Mouse (Mus musculus): ENCODE results near the gene Kantr. TPM values are rescaled to one million over a fixed set of nuclear protein-coding genes. Genes with fewer than 3 reads are reported as not detected.

The Kantr gene
- 8.8 and 10.9 TPM in 2 replicates for polyA plus RNA-seq (2016; fragmentation: Nextera tagmentation; extraction: Ambion mirVana)

GRCm38 (mm10) chrX:152326996-152327688 lies at the start of gene Kantr:
TSS of gene Kantr (minus strand) at chrX:152327495.
- H3K27me3 ChIP-seq (replicated peaks): peaks cover 26% of the 10 kb centered on the region
- peak within 1 kb of the TSS; percentile 77 for H3K9ac ChIP-seq
- H3K4me1 ChIP-seq (replicated peaks): no peaks in the 10 kb centered on the region
- WGBS: 5% methylated on average over 29 of the region's 29 CpGs
- ATAC-seq (ENCODE audit: insufficient number of reproducible peaks, low FRiP score): peak; percentile 98
- H3K4me2 ChIP-seq: peak within 1 kb of the TSS; percentile 71
- H3K4me3 ChIP-seq: peak within 1 kb of the TSS; percentile 71
- no peaks in the 10 kb centered on the region for H3K36me3 ChIP-seq
- H3K9me3 ChIP-seq (replicated peaks): no peaks in the 10 kb centered on the region
- H3K27ac ChIP-seq (ENCODE audit: poor library complexity, severe bottlenecking): peak within 1 kb of the TSS; percentile 38

DNA sequence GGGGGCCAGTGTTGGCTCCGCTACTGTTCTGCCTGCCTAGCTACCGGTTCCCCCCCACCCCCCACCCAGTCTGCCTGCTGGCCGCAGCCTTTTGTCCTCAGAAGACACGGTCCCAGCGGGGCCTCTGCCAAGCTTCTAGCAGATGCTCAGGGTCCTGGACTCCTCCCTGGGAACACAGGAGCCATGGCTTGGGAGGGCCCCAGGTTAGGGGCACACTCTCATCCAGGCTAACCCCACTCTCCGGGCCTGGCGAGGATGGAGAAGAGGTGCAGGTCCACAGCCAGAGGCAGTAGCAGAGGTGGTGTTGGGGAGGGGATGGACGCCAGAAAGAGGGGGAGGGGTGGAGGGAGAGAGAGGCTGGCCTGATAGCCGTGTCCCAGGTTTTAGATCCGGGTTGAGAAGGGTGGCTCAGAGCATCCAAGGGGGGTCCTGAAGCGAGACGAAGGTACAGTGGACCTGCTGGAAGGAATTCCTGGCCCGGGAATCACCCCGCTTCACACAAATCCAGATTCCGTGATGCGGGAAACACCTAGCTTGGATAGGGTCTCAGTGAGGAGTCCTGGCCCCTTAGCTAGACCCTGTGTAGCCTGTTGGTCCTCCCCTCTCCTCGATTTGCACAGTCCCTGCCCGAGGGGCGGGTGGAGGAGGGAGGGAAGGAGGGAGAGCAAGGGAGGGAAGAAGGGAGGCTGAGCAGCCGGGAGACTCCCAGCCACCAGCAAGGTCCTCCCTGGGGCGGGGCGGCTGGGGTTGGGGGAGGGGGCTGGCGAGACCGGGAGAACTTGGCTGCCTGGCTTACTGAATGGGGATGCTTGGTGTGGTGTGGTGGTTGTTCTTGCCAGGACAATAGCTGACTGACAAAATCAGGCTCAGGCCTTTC lies 41.3 kb upstream of the Kantr start, which contains the start of gene Gpr173:
Gene Gpr173 (minus strand): TSS at position 308 of the 877 bp plus-strand sequence.
- ATAC-seq (ENCODE audit: insufficient number of reproducible peaks, low FRiP score): peak; percentile 93
- peak within 1 kb of the TSS; percentile 74 for H3K4me2 ChIP-seq
- peak within 1 kb of the TSS; percentile 68 for H3K9ac ChIP-seq
- no peaks in the 10 kb centered on the region for H3K9me3 ChIP-seq (replicated peaks)
- no peak within 1 kb of the TSS for H3K27ac ChIP-seq (ENCODE audit: poor library complexity, severe bottlenecking)
- H3K4me1 ChIP-seq (replicated peaks): peaks cover 14% of the 10 kb centered on the region
- peak within 1 kb of the TSS; percentile 67 for H3K4me3 ChIP-seq
- no peaks in the 10 kb centered on the region for H3K36me3 ChIP-seq
- H3K27me3 ChIP-seq (replicated peaks): peaks cover 33% of the 10 kb centered on the region
- 13% methylated on average over 21 of the region's 24 CpGs for WGBS

DNA sequence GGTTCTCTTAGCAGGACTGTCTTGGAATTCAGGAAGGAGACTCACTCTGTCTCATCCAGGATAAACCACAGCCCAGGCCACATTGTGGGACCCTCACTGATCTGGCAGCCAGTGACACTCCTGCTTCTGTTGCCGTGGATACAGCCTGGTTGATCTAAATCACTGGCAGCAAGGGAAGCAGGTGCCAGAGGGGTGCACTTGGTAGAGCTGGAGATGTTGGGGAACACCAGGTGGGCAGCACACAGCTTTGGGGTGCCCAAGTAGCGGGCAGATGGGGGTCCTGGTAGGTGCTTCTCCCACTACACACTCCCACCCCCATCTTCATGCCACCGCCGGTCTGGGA lies 40.7 kb upstream of the Kantr start:
- 0 out of 2 replicates have a peak, but pooled peaks have one; percentile 12 for ATAC-seq (ENCODE audit: insufficient number of reproducible peaks, low FRiP score)

DNA sequence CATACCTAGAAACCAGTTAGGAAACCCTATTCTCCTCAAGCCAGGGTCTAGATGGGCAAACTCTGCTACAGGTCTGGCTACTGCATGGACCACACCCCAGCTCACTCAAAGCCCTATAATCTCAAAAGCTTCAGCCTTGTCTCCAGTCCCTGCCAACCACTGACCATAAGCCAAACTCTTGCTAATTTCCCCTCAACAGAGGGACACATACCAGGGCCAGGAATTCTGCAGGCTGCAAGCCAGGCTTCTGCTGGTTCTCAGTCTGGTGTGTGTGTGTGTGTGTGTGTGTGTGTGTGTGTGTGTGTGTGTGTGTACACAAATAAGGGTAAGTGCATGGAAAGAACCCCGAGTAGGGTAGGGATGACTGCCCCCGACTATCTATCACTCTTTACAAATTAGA lies 39.1 kb upstream of the Kantr start:
- no peak overlapping the region for H3K4me2 ChIP-seq
- no peaks in the 10 kb centered on the region for H3K9me3 ChIP-seq (replicated peaks)
- H3K27me3 ChIP-seq (replicated peaks): peaks cover 33% of the 10 kb centered on the region
- H3K4me3 ChIP-seq: no peak overlapping the region
- H3K36me3 ChIP-seq: no peaks in the 10 kb centered on the region
- WGBS: 56% methylated on average over 2 of the region's 2 CpGs
- peaks cover 14% of the 10 kb centered on the region for H3K4me1 ChIP-seq (replicated peaks)
- H3K27ac ChIP-seq (ENCODE audit: poor library complexity, severe bottlenecking): no peak overlapping the region
- no peak for ATAC-seq (ENCODE audit: insufficient number of reproducible peaks, low FRiP score)
- no peak overlapping the region for H3K9ac ChIP-seq

More for the DNA sequence above, 40.7 kb upstream of the Kantr start:
- Histone ChIP-seq H3K27ac (ENCODE audit: poor library complexity, severe bottlenecking) (no peak overlapping the region), H3K27me3 (replicated peaks) (peaks cover 33% of the 10 kb centered on the region), H3K4me1 (replicated peaks) (peaks cover 14% of the 10 kb centered on the region), H3K4me2 (peak overlapping the region; percentile 74), H3K36me3 (no peaks in the 10 kb centered on the region), H3K9me3 (replicated peaks) (no peaks in the 10 kb centered on the region), H3K9ac (peak overlapping the region; percentile 68), H3K4me3 (peak overlapping the region; percentile 67)
- WGBS: 15% methylated on average over 3 of the region's 4 CpGs

- H3K27ac ChIP-seq (ENCODE audit: poor library complexity, severe bottlenecking): no peak overlapping the region
- WGBS: 17% methylated on average over 5 of the region's 5 CpGs
- no peaks in the 10 kb centered on the region for H3K36me3 ChIP-seq
- H3K4me1 ChIP-seq (replicated peaks): no peaks in the 10 kb centered on the region
- H3K9ac ChIP-seq: no peak overlapping the region
- H3K9me3 ChIP-seq (replicated peaks): no peaks in the 10 kb centered on the region
- 0 out of 2 replicates have a peak, but pooled peaks have one; percentile 22 for ATAC-seq (ENCODE audit: insufficient number of reproducible peaks, low FRiP score)
- H3K4me3 ChIP-seq: no peak overlapping the region
- no peak overlapping the region for H3K4me2 ChIP-seq
- H3K27me3 ChIP-seq (replicated peaks): peaks cover 10% of the 10 kb centered on the region; the same call in 1 of the 2 replicates
Measured at GRCm38 (mm10) chrX:152352553-152353153, 25.4 kb upstream of the Kantr start.

DNA sequence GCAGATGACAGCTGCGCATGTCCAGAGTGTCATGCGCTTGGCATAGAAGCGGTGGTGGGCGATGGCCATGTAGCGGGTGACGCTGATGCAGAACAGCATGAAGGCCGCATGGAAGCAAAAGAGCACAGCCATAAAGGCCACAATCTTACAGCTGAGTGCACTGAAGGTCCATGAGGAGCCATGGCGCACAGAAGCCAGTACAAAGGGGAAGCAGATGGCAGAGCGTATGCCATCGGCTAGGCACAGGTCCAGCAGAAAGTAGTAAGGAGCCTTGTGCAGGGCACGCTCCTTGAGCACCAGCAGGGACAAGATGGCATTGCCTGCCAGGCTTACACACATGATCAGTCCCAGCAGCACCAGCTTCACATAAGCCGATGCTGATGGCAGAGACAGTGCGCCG lies 19.7 kb upstream of the Kantr start:
- 92% methylated on average over 14 of the region's 14 CpGs for WGBS
- ATAC-seq (ENCODE audit: insufficient number of reproducible peaks, low FRiP score): no peak

GRCm38 (mm10) chrX:152346587-152346986 lies 19.3 kb upstream of the Kantr start:
- H3K27me3 ChIP-seq (replicated peaks): peaks cover 62% of the 10 kb centered on the region

More for the DNA sequence above, 19.7 kb upstream of the Kantr start:
- H3K9me3 ChIP-seq (replicated peaks): no peaks in the 10 kb centered on the region
- H3K4me1 ChIP-seq (replicated peaks): no peaks in the 10 kb centered on the region
- peaks cover 58% of the 10 kb centered on the region for H3K27me3 ChIP-seq (replicated peaks)
- H3K9ac ChIP-seq: no peak overlapping the region
- no peak overlapping the region for H3K27ac ChIP-seq (ENCODE audit: poor library complexity, severe bottlenecking)
- 0 out of 2 replicates have a peak, but pooled peaks cover 6% of the 10 kb centered on the region for H3K36me3 ChIP-seq
- no peak overlapping the region for H3K4me2 ChIP-seq
- no peak overlapping the region for H3K4me3 ChIP-seq

DNA sequence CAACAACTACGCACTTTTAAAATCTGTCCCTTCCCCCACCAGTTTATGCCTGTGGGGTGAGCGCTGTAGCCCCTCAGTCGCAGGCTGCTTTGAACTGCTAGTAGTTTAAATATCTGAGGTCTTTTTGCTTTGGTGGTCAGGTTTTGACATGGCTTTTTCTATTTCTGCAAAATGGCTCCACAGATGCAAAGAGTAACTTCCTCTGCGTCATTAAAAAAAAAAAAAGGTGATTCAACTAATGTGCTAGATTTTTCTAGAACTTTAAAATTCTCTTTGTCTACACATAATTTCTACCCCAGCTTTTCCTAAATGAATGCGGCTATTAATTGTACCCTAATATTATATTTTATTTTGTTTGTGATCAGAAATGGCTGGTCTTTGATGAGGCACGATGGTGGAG lies 15.6 kb upstream of the Kantr start:
- no peak for ATAC-seq (ENCODE audit: insufficient number of reproducible peaks, low FRiP score)
- H3K4me1 ChIP-seq (replicated peaks): peaks cover 6% of the 10 kb centered on the region; the same call in 1 of the 2 replicates
- H3K4me3 ChIP-seq: peak overlapping the region; percentile 70
- peaks cover 27% of the 10 kb centered on the region for H3K36me3 ChIP-seq
- H3K9me3 ChIP-seq (replicated peaks): no peaks in the 10 kb centered on the region
- H3K27me3 ChIP-seq (replicated peaks): peaks cover 72% of the 10 kb centered on the region
- H3K27ac ChIP-seq (ENCODE audit: poor library complexity, severe bottlenecking): peak overlapping the region; percentile 72
- WGBS: 24% methylated on average over 6 of the region's 6 CpGs
- no peak overlapping the region for H3K9ac ChIP-seq
- peak overlapping the region; percentile 50 for H3K4me2 ChIP-seq

More at GRCm38 (mm10) chrX:152346587-152346986, 19.3 kb upstream of the Kantr start:
- WGBS: 87% methylated on average over 15 of the region's 15 CpGs
- Histone ChIP-seq H3K4me2 (no peak overlapping the region), H3K9ac (no peak overlapping the region), H3K4me3 (no peak overlapping the region), H3K36me3 (0 out of 2 replicates have a peak, but pooled peaks cover 6% of the 10 kb centered on the region), H3K9me3 (replicated peaks) (no peaks in the 10 kb centered on the region), H3K4me1 (replicated peaks) (no peaks in the 10 kb centered on the region), H3K27ac (ENCODE audit: poor library complexity, severe bottlenecking) (no peak overlapping the region)
- no peak for ATAC-seq (ENCODE audit: insufficient number of reproducible peaks, low FRiP score)

DNA sequence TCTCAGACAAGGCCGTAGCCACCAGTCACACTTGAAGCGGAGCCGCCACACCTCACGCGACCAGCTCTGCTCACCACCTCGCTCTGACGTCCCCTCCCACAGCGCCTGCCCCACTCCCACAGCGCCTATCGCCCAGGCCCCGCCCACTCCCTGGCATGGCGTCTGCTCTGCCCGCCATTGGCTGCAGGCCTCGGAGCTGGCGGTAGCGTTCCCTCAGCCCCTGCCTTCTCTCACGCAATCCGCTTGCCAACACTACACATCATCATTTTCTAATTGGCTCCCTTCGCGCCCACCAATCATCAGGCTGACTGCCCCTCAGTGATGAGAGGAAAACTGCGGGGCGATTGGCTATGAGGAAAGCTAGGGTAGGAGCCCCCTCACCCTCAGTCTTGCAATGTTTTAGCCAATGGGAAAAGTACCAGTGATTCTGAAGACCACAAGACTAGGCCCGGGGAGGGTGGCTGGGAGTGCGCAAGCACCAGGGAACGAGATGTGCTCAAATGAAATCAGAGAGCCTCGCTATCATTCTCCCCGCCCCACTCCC lies 15.1 kb upstream of the Kantr start, which contains the start of gene Tspyl2:
Gene Tspyl2 (minus strand): TSS at position 68 of the 544 bp plus-strand sequence.
- Histone ChIP-seq H3K9me3 (replicated peaks) (no peaks in the 10 kb centered on the region), H3K4me2 (peak within 1 kb of the TSS; percentile 67), H3K27ac (ENCODE audit: poor library complexity, severe bottlenecking) (peak within 1 kb of the TSS; percentile 84), H3K36me3 (peaks cover 29% of the 10 kb centered on the region), H3K27me3 (replicated peaks) (peaks cover 70% of the 10 kb centered on the region), H3K4me1 (replicated peaks) (peaks cover 8% of the 10 kb centered on the region; the same call in 1 of the 2 replicates), H3K4me3 (peak within 1 kb of the TSS; percentile 70), H3K9ac (peak within 1 kb of the TSS; percentile 89)
- peak; percentile 97 for ATAC-seq (ENCODE audit: insufficient number of reproducible peaks, low FRiP score)
- WGBS: 13% methylated on average over 21 of the region's 27 CpGs

DNA sequence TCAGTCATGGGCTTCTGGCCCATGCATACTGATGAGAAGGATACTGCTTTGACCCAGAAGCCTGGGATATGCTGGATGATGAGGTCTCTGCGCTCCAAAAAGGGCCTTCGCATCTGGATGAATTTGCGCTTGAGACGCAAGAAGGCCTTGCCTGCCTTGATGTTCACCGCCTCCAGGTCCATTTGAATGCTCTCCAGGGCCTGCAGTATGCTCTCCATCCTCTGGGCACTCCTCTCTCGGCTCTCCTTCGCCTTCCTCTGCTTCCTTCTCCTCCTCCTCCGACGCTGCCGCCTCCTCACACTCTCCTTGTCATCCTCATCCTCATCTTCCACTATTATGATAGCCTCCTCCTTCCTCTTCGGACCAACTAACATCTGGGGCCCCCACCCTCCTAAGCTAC lies 14.2 kb upstream of the Kantr start:
- ATAC-seq (ENCODE audit: insufficient number of reproducible peaks, low FRiP score): no peak
- H3K36me3 ChIP-seq: peaks cover 28% of the 10 kb centered on the region
- no peaks in the 10 kb centered on the region for H3K9me3 ChIP-seq (replicated peaks)
- H3K27me3 ChIP-seq (replicated peaks): peaks cover 69% of the 10 kb centered on the region
- 20% methylated on average over 11 of the region's 11 CpGs for WGBS
- H3K4me3 ChIP-seq: peak overlapping the region; percentile 70
- H3K27ac ChIP-seq (ENCODE audit: poor library complexity, severe bottlenecking): peak overlapping the region; percentile 84
- H3K4me2 ChIP-seq: peak overlapping the region; percentile 67
- peaks cover 12% of the 10 kb centered on the region; the same call in 1 of the 2 replicates for H3K4me1 ChIP-seq (replicated peaks)
- H3K9ac ChIP-seq: peak overlapping the region; percentile 89
